Mouse (Mus musculus): Measurements from ENCODE around the gene Sez6.

Sez6 gene

DNA sequence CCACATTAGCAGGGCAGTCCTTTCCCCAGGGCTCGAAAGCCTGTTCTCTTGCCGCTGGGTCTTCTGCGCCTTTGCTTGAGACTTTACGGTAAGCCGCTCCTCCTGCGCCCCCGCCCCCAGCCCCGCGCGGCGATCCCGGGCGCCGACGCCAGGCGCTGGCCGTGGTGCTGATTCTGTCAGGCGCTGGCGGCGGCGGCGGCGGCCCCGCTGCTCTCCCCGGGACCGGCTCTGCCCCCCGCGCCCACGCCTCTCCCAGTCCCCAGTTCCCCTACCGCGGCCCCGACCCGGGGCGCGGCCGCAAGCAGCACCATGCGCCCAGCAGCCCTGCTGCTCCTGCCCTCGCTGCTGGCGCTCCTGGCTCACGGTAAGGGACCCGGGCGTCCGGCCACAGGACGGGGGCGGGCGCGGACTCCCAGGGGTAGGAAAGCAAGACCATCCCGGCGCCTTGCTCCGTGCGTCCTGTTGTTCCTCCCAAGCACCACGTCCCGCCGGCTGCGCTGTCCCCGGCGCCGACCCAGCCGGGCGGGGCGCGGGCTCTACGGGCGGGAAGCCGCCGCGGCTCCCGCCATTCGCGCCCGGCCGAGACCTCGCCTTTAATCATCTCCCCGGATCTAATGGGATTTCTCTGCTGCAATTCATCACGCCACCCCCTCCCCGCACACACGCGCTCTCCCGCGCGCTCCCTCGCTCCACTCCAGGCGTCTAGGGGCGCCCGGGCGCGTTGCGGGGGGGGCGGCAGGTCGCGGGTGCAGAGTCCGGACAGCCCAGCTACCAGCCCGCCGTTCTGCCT is at the start of gene Sez6:
Gene Sez6 (plus strand): TSS at position 50 of the 790 bp plus-strand sequence.
- DNase-seq = peak; percentile 87 to 92

- no peak for DNase-seq
Measured at GRCm38 (mm10) chr11:77884524-77885245, 45.9 kb upstream of the Sez6 start.

DNA sequence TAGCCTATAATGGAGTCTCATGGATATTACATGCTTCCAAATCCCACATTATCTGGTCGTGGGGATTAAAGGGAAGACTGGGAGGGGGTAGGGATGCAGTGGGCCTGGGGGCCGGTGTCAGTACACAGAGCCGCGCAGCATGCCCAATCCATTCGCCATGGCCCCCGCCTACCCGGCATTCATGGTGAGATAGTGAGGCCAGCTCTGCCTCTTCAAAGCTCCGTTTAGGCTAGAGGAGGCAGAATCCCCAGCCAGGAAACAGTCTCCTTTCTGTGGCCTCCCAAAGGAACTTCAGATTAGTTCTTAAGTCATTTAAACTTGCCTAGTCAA is 45.4 kb upstream of the Sez6 start:
- DNase-seq = no peak

DNA sequence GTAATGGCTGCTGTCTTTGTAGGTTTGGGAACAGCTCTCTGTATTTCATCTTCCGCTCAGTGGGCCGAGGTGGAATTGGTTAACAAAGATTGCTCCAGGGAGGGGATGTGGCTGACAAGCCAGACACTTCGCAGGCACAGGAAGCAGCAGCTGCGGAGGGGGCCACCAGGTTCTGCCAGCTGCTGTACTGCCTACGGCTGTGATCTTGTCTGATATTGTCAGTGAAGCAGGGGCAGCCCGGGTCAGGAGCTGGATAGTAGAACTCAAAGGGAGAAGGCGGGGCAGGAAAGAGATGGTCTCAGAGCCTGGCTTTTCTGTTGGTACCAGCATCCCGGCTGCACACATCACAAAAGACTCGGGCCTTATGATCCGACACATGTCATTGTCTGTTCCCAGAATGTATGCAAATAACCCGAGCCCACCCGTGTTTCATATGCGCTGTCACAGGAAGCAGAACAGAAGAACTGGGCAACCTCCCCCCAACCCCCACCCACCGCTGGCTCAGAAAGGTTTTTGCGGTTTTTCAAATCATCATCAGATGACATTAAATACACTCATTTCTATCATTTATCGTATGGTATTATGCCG is 43.1 kb upstream of the Sez6 start:
- no peak for DNase-seq

DNA sequence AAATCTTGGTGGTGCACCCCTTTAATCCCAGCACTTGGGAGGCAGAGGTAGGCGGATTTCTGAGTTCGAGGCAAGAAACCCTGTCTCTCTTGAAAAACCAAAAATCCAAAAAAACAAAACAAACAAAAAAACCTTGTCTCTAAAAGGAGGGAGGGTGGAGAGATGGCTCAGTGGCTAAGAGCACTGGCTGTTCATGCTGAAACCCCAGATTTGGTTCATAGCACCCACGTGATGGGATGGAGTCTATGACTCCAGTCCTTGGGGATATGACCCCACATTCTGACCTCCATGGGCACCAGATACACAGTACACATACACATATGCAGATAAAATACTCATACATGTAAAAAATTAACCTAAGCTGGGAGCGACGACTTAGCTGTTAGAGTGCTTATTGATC is 41.8 kb upstream of the Sez6 start:
- no peak for DNase-seq

GRCm38 (mm10) chr11:77889484-77889883 is 41.1 kb upstream of the Sez6 start:
- no peak for DNase-seq

- no peak for DNase-seq
Measured at GRCm38 (mm10) chr11:77890648-77891258, 39.8 kb upstream of the Sez6 start.

- no peak for DNase-seq
Measured at GRCm38 (mm10) chr11:77892883-77893282, 37.7 kb upstream of the Sez6 start.

DNA sequence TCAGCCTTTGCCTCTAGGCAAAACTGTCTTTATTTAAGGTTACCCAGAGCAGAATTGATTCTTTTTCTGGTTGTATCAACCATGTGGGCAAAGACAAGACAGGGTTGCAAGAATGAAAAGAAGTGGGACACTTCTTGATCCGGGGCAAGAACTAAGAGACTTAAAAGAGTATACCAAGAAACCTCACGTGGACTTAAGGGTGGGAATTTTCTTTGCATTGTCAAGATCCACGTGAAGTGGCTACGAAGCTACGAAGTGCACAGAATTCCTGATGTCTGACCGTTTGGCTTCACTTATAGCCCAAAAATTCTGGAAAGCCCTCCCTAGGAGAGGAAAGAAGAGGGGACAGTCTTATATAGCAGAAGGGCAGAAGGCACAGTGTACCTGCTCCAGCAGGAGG is 37.3 kb upstream of the Sez6 start:
- no peak for DNase-seq

- peak; percentile 90 to 91 for DNase-seq
Measured at GRCm38 (mm10) chr11:77893787-77894718, 36.5 kb upstream of the Sez6 start, which contains the start of gene Pipox. Gene Pipox, minus strand, starts transcription at chr11:77894096.

GRCm38 (mm10) chr11:77894967-77895366 is 35.6 kb upstream of the Sez6 start:
- no peak for DNase-seq

- peak in 1 of 2 experiments; percentile 59 for DNase-seq
Measured at GRCm38 (mm10) chr11:77896011-77896410, 34.6 kb upstream of the Sez6 start.

DNA sequence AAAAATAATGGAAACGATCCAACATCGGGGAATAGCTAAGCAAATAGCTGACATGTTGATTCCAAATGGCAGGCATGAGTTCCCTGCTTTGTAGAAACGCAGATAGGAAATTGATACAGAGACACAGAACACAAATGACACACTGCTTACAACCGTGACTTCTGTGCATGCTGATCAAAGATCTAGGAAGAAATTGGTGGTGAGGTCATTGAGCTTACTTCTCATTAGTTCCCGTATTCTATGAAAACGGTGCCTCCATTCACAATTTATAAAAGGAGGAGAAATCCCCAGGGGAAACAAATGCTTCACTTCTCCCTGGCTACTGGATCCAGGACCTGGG is 34.1 kb upstream of the Sez6 start:
- no peak for DNase-seq

GRCm38 (mm10) chr11:77896820-77897805 is 33.5 kb upstream of the Sez6 start:
- peak; percentile 63 to 74 for DNase-seq

DNA sequence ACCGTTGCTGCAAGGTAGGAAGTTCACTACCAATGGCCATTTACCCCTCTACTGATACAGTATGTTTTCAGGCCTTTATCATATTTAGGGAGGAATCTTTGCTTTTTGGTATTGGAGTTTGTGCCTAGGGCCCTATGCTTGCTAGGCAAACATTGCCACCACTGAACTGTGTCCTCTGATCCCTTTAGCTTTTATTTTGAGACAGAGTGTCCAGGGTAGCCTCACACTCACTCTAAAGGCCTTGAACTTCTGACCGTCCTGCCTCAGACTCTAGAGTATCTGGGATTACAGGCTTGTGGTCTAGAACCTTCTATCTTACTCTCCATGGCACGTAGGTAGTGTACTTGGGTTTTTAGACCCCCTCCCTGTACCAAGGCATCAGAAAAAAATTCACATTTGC is 30.4 kb upstream of the Sez6 start:
- no peak for DNase-seq

DNA sequence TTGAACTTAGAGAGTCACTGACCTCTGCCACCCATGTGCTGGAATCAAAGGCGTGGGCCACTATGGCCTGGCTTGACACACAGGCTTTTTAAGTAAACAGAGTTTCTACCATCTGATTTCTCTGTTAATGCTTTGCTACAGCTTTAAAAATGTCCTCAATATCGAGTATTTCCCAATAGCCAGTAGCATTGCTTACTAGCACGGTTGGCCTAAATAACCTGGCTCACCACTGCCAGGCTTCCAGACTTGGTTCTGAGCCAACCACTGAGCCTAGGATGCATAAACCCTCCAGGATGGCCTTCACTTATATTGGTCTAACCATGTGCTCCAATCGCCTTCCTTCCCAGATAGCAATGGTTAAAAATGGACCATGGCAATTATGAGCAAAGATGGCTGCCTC is 29.9 kb upstream of the Sez6 start:
- DNase-seq = no peak

DNA sequence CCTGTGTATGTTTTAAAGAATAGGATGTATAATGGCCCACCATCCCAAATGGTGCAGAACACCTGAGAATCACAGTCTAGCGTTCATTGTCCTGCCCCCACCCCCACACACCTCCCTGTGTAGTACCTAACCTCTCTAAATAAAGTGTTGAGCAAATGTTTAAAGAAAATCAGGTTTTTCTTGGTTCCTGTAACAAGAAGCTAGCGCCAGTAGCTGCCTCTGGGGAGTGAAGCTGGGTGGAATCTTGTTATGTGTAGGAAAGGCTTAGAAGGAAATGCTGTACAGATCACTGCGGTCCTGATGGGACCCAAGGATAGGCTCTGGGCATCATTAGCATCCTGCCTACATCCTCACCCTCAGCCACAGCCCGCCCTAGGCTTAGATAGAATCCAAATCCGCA is 29.2 kb upstream of the Sez6 start:
- no peak for DNase-seq

GRCm38 (mm10) chr11:77901775-77902355 is 28.7 kb upstream of the Sez6 start:
- no peak for DNase-seq

DNA sequence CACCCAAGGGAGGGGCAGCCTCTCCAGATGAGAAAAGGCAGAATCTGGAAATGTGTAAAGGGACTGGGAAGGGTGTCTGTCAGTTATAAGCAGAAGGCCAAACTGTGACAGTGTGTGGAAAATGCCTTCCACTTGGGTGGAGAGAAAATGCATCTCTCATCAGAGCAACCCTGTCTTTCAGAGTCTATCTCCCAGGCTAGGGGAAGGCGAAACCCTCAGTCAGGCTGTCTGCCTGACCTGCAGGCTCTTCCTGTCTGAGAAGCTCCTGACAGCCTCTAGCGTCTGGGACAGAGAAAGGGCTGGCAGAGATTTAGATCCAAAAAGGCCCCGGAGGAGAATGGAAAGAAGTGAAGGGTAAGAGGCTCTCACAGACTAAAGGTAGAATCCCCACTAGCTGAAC is 26.8 kb upstream of the Sez6 start:
- peak; percentile 41 to 44 for DNase-seq

GRCm38 (mm10) chr11:77904707-77905106 is 25.9 kb upstream of the Sez6 start:
- no peak for DNase-seq
